Mouse (Mus musculus) T-helper 2 cell (primary cell): ENCODE data around the gene Slfn14.
"Not testable (repeated sequence)": the region's sequence is repeated elsewhere in the genome, so short reads cannot be mapped to it uniquely, and the experiment has no call there.

Experiments used
- in situ Hi-C: fragments of 300-600 bp; cut with MboI, MseI; formaldehyde crosslinking; loops from one replicate; pipeline ENCODE4 v1.15.1; 2025; ENCODE audit warnings: high pct_unique_total_duplicates

Gene Slfn14

GRCm38 (mm10) chr11:83285627-83286026, 899 bp downstream of the Slfn14 start:
- in situ Hi-C loops = no loop called here

- in situ Hi-C loops = no loop called here
These were observed 4.4 kb downstream of the Slfn14 start for GRCm38 (mm10) chr11:83282084-83282483.

- in situ Hi-C loops = loop anchor here (10.0 kb wide), 1 partner anchor 1085 kb away; no protein-coding TSS in a partner anchor
These were observed 6.8 kb downstream of the Slfn14 start for GRCm38 (mm10) chr11:83279691-83280090.

- in situ Hi-C loops = loop anchor here (10.0 kb wide), 1 partner anchor 1084 kb away; no protein-coding TSS in a partner anchor
These were observed 7.5 kb downstream of the Slfn14 start for GRCm38 (mm10) chr11:83279024-83279423.

- in situ Hi-C loops = loop anchor here (10.0 kb wide), 1 partner anchor 1081 kb away; no protein-coding TSS in a partner anchor
These were observed 10.3 kb downstream of the Slfn14 start for GRCm38 (mm10) chr11:83276251-83276650.

GRCm38 (mm10) chr11:83271951-83272843, 14.3 kb downstream of the Slfn14 start:
- in situ Hi-C loops = loop anchor here (10.0 kb wide), 1 partner anchor 1077 kb away; no protein-coding TSS in a partner anchor

- in situ Hi-C loops = loop anchor here (10.0 kb wide), 1 partner anchor 1077 kb away; no protein-coding TSS in a partner anchor
These were observed 15.2 kb downstream of the Slfn14 start for GRCm38 (mm10) chr11:83271151-83271950.

- in situ Hi-C loops = loop anchor here (10.0 kb wide), 1 partner anchor 1076 kb away; no protein-coding TSS in a partner anchor
These were observed 15.7 kb downstream of the Slfn14 start for GRCm38 (mm10) chr11:83270842-83271150.

- in situ Hi-C loops = no loop called here
These were observed 23.4 kb downstream of the Slfn14 start for GRCm38 (mm10) chr11:83263146-83263545.

GRCm38 (mm10) chr11:83262673-83263072, 23.9 kb downstream of the Slfn14 start:
- in situ Hi-C loops = no loop called here

GRCm38 (mm10) chr11:83257211-83257610, 29.3 kb downstream of the Slfn14 start:
- in situ Hi-C loops = loop anchor here (10.0 kb wide), 1 partner anchor 332 kb away; no protein-coding TSS in a partner anchor

GRCm38 (mm10) chr11:83239811-83240210, 46.7 kb downstream of the Slfn14 start:
- in situ Hi-C loops = loop anchor here (10.0 kb wide), 1 partner anchor 975 kb away; no protein-coding TSS in a partner anchor

GRCm38 (mm10) chr11:83238389-83238788, 48.1 kb downstream of the Slfn14 start:
- in situ Hi-C loops = no loop called here

- in situ Hi-C loops = not testable (repeated sequence)
These were observed 49.1 kb downstream of the Slfn14 start for GRCm38 (mm10) chr11:83237390-83237789.

GRCm38 (mm10) chr11:83233621-83234020, 52.9 kb downstream of the Slfn14 start:
- in situ Hi-C loops = not testable (repeated sequence)

GRCm38 (mm10) chr11:83230966-83231365, 55.6 kb downstream of the Slfn14 start:
- in situ Hi-C loops = no loop called here

GRCm38 (mm10) chr11:83227926-83228723, 58.4 kb downstream of the Slfn14 start:
- in situ Hi-C loops = no loop called here

GRCm38 (mm10) chr11:83225371-83225960, 61.1 kb downstream of the Slfn14 start:
- in situ Hi-C loops = no loop called here
